Mouse (Mus musculus) embryonic facial prominence, embryonic 14.5 days (tissue): ENCODE results near the gene Arhgap11a. TPM values are rescaled to one million over a fixed set of nuclear protein-coding genes. Genes with fewer than 3 reads are reported as not detected.

Experiments
- ATAC-seq: fragments of 200-750 bp; cut with Nextera tagmentation; 2 replicates; pipeline ENCODE4 v1.8.0; 2017; ENCODE audit warnings: low read depth, moderate number of reproducible peaks, moderate TSS enrichment
- DNase-seq: peaks from one replicate; pipeline ENCODE4 v3.0.0-alpha.2; 2015; ENCODE audit warnings: low spot score
- H3K27ac ChIP-seq: fragments of 300-500 bp; sonication (generic); replicated peaks from 2 replicates; pipeline ENCODE4 v1.5.1; 2014; ENCODE audit warnings: low read depth, mild to moderate bottlenecking, low read length, moderate library complexity
- H3K27me3 ChIP-seq: fragments of 300-500 bp; sonication (generic); replicated peaks from 2 replicates; pipeline ENCODE4 v1.6.1; 2014; ENCODE audit warnings: low read length; ENCODE audit not compliant: control insufficient read depth, insufficient read depth
- H3K36me3 ChIP-seq: fragments of 300-500 bp; sonication (generic); 2 replicates; pipeline ENCODE4 v1.6.1; 2014; ENCODE audit warnings: low read length, mixed read lengths; ENCODE audit not compliant: control insufficient read depth, insufficient read depth
- H3K4me1 ChIP-seq: fragments of 300-500 bp; sonication (generic); 2 replicates; pipeline ENCODE4 v1.6.1; 2014; ENCODE audit warnings: antibody characterized with exemption, low read length; ENCODE audit not compliant: control insufficient read depth, insufficient read depth
- H3K4me2 ChIP-seq: fragments of 300-500 bp; sonication (generic); 2 replicates; pipeline ENCODE4 v1.6.1; 2014; ENCODE audit warnings: low read depth, mild to moderate bottlenecking, low read length, moderate library complexity, mixed read lengths
- H3K4me3 ChIP-seq: fragments of 300-500 bp; sonication (generic); 2 replicates; pipeline ENCODE4 v1.5.1; 2014; ENCODE audit warnings: low read depth, mild to moderate bottlenecking, low read length
- H3K9ac ChIP-seq: fragments of 300-500 bp; sonication (generic); 2 replicates; pipeline ENCODE4 v1.6.1; 2014; ENCODE audit warnings: low read depth, mild to moderate bottlenecking, low read length, moderate library complexity, mixed read lengths
- H3K9me3 ChIP-seq: fragments of 300-500 bp; sonication (generic); 2 replicates; pipeline ENCODE4 v1.6.1; 2016; ENCODE audit warnings: low read length; ENCODE audit not compliant: control insufficient read depth
- WGBS: fragments of 180-500 bp; shearing (Covaris S2); extraction: QIAGEN DNeasy Blood & Tissue Kit; methylation state at CpG from one replicate; pipeline ENCODE4 v1.1.7; 2014; 5-methylcytosine and 5-hydroxymethylcytosine counted together
- polyA plus RNA-seq: library from polyadenylated mRNA; unstranded; fragments of >200 nt; fragmentation: Nextera tagmentation; extraction: Ambion mirVana; gene quantifications from 2 replicates; pipeline ENCODE4 v1.2.1, GENCODE M21; 2014

Arhgap11a gene
- polyA plus RNA-seq, 1 experiment from 2014 or later, result 4.1 TPM

- Histone ChIP-seq H3K36me3 (no peaks in the 10 kb centered on the region), H3K27me3 (no peaks in the 10 kb centered on the region), H3K4me1 (peaks cover 12% of the 10 kb centered on the region; the same call in 1 of the 2 replicates), H3K4me3 (no peak overlapping the region), H3K27ac (no peak overlapping the region), H3K9me3 (no peaks in the 10 kb centered on the region), H3K9ac (no peak overlapping the region), H3K4me2 (no peak overlapping the region)
- WGBS, result 36% methylated on average over 1 of the region's 1 CpGs
- ATAC-seq, result no peak
- no peak for DNase-seq
Observed at GRCm38 (mm10) chr2:113803753-113804152, 44.7 kb downstream of the Arhgap11a start.

GRCm38 (mm10) chr2:113800846-113801245 lies 47.6 kb downstream of the Arhgap11a start:
- no peak for ATAC-seq
- no peaks in the 10 kb centered on the region for H3K36me3 ChIP-seq
- H3K9me3 ChIP-seq, result no peaks in the 10 kb centered on the region
- H3K27ac ChIP-seq, result no peak overlapping the region
- no peak overlapping the region for H3K4me3 ChIP-seq
- 32% methylated on average over 5 of the region's 5 CpGs for WGBS
- no peak overlapping the region for H3K4me2 ChIP-seq
- H3K9ac ChIP-seq, result no peak overlapping the region
- H3K27me3 ChIP-seq, result no peaks in the 10 kb centered on the region
- peaks cover 12% of the 10 kb centered on the region; the same call in 1 of the 2 replicates for H3K4me1 ChIP-seq
- no peak for DNase-seq

- 76% methylated on average over 13 of the region's 13 CpGs for WGBS
- no peaks in the 10 kb centered on the region for H3K27me3 ChIP-seq
- H3K36me3 ChIP-seq, result no peaks in the 10 kb centered on the region
- no peak overlapping the region for H3K9ac ChIP-seq
- ATAC-seq (no peak), DNase-seq (no peak)
- H3K4me1 ChIP-seq, result peaks cover 12% of the 10 kb centered on the region; the same call in 1 of the 2 replicates
- no peak overlapping the region for H3K4me2 ChIP-seq
- no peaks in the 10 kb centered on the region for H3K9me3 ChIP-seq
- no peak overlapping the region for H3K27ac ChIP-seq
- H3K4me3 ChIP-seq, result no peak overlapping the region
Observed at GRCm38 (mm10) chr2:113798605-113799004, 49.9 kb downstream of the Arhgap11a start.

GRCm38 (mm10) chr2:113795186-113795585 lies 53.3 kb downstream of the Arhgap11a start:
- ATAC-seq, result no peak
- H3K27me3 ChIP-seq, result no peaks in the 10 kb centered on the region
- DNase-seq, result no peak
- H3K9ac ChIP-seq, result no peak overlapping the region
- no peak overlapping the region for H3K4me2 ChIP-seq
- no peak overlapping the region for H3K27ac ChIP-seq
- H3K9me3 ChIP-seq, result no peaks in the 10 kb centered on the region
- H3K36me3 ChIP-seq, result no peaks in the 10 kb centered on the region
- no peak overlapping the region for H3K4me3 ChIP-seq
- 42% methylated on average over 4 of the region's 4 CpGs for WGBS
- H3K4me1 ChIP-seq, result no peaks in the 10 kb centered on the region

- H3K36me3 ChIP-seq, result no peaks in the 10 kb centered on the region
- no peak for DNase-seq
Observed at GRCm38 (mm10) chr2:113793521-113793920, 54.9 kb downstream of the Arhgap11a start.

GRCm38 (mm10) chr2:113788821-113789387 lies 59.6 kb downstream of the Arhgap11a start:
- no peaks in the 10 kb centered on the region for H3K4me1 ChIP-seq
- no peaks in the 10 kb centered on the region for H3K9me3 ChIP-seq
- H3K36me3 ChIP-seq, result no peaks in the 10 kb centered on the region
- 84% methylated on average over 4 of the region's 4 CpGs for WGBS
- no peak for ATAC-seq
- no peak overlapping the region for H3K27ac ChIP-seq
- H3K9ac ChIP-seq, result no peak overlapping the region
- no peaks in the 10 kb centered on the region for H3K27me3 ChIP-seq
- no peak overlapping the region for H3K4me2 ChIP-seq
- H3K4me3 ChIP-seq, result no peak overlapping the region
- DNase-seq, result no peak

More at GRCm38 (mm10) chr2:113793521-113793920, 54.9 kb downstream of the Arhgap11a start:
- Histone ChIP-seq H3K9ac (no peak overlapping the region), H3K4me1 (no peaks in the 10 kb centered on the region), H3K4me3 (no peak overlapping the region), H3K27me3 (no peaks in the 10 kb centered on the region), H3K9me3 (no peaks in the 10 kb centered on the region), H3K27ac (no peak overlapping the region), H3K4me2 (no peak overlapping the region)
- WGBS, result 80% methylated on average over 3 of the region's 3 CpGs
- ATAC-seq, result no peak

GRCm38 (mm10) chr2:113787882-113788281 lies 60.6 kb downstream of the Arhgap11a start:
- 82% methylated on average over 4 of the region's 4 CpGs for WGBS
- Histone ChIP-seq H3K9me3 (no peaks in the 10 kb centered on the region), H3K27ac (no peak overlapping the region), H3K4me2 (no peak overlapping the region), H3K27me3 (no peaks in the 10 kb centered on the region), H3K4me1 (no peaks in the 10 kb centered on the region), H3K4me3 (no peak overlapping the region), H3K9ac (no peak overlapping the region), H3K36me3 (no peaks in the 10 kb centered on the region)
- ATAC-seq, result no peak
- DNase-seq, result no peak

- Histone ChIP-seq H3K4me3 (no peak overlapping the region), H3K27ac (no peak overlapping the region), H3K9me3 (no peaks in the 10 kb centered on the region), H3K4me1 (no peaks in the 10 kb centered on the region), H3K9ac (no peak overlapping the region), H3K27me3 (no peaks in the 10 kb centered on the region), H3K36me3 (no peaks in the 10 kb centered on the region), H3K4me2 (no peak overlapping the region)
- ATAC-seq (no peak), DNase-seq (no peak)
- WGBS, result 59% methylated on average over 3 of the region's 3 CpGs
Observed at GRCm38 (mm10) chr2:113784851-113785250, 63.6 kb downstream of the Arhgap11a start.

GRCm38 (mm10) chr2:113781521-113781920 lies 66.9 kb downstream of the Arhgap11a start:
- ATAC-seq, result no peak
- DNase-seq, result no peak
- no peaks in the 10 kb centered on the region for H3K27me3 ChIP-seq

More at GRCm38 (mm10) chr2:113781521-113781920, 66.9 kb downstream of the Arhgap11a start:
- Histone ChIP-seq H3K4me3 (no peak overlapping the region), H3K36me3 (no peaks in the 10 kb centered on the region), H3K27ac (no peak overlapping the region), H3K4me1 (no peaks in the 10 kb centered on the region), H3K4me2 (no peak overlapping the region), H3K9me3 (no peaks in the 10 kb centered on the region), H3K9ac (no peak overlapping the region)
- 75% methylated on average over 4 of the region's 4 CpGs for WGBS
